Mouse (Mus musculus) embryonic facial prominence, embryonic 13.5 days (tissue): ENCODE results near the gene Adam8. TPM values are rescaled to one million over a fixed set of nuclear protein-coding genes. Genes with fewer than 3 reads are reported as not detected.

Experiments
- ATAC-seq: fragments of 200-750 bp; cut with Nextera tagmentation; 2 replicates; pipeline ENCODE4 v1.8.0; 2017; ENCODE audit warnings: low read depth; ENCODE audit not compliant: insufficient number of reproducible peaks, insufficient read depth, low FRiP score, low TSS enrichment
- H3K27ac ChIP-seq: fragments of 300-500 bp; sonication (generic); 2 replicates; pipeline ENCODE4 v1.5.1; 2015; ENCODE audit warnings: moderate library complexity, mild to moderate bottlenecking, inconsistent platforms
- H3K27me3 ChIP-seq: fragments of 300-500 bp; sonication (generic); 2 replicates; pipeline ENCODE4 v1.6.1; 2015; ENCODE audit warnings: mild to moderate bottlenecking, inconsistent platforms
- H3K36me3 ChIP-seq: fragments of 300-500 bp; sonication (generic); 2 replicates; pipeline ENCODE4 v1.6.1; 2015; ENCODE audit warnings: mild to moderate bottlenecking, inconsistent platforms
- H3K4me1 ChIP-seq: fragments of 300-500 bp; sonication (generic); 2 replicates; pipeline ENCODE4 v1.6.1; 2015; ENCODE audit warnings: inconsistent platforms
- H3K4me2 ChIP-seq: fragments of 300-500 bp; sonication (generic); 2 replicates; pipeline ENCODE4 v1.6.1; 2015; ENCODE audit warnings: moderate library complexity, mild to moderate bottlenecking, inconsistent platforms
- H3K4me3 ChIP-seq: fragments of 300-500 bp; sonication (generic); 2 replicates; pipeline ENCODE4 v1.5.1; 2015; ENCODE audit warnings: mild to moderate bottlenecking, inconsistent platforms
- H3K9ac ChIP-seq: fragments of 300-500 bp; sonication (generic); 2 replicates; pipeline ENCODE4 v1.6.1; 2015; ENCODE audit warnings: mild to moderate bottlenecking, inconsistent platforms
- H3K9me3 ChIP-seq: fragments of 300-500 bp; sonication (generic); 2 replicates; pipeline ENCODE4 v1.6.1; 2016; ENCODE audit warnings: inconsistent platforms
- WGBS: fragments of 180-500 bp; shearing (Covaris S2); methylation state at CpG from one replicate; pipeline ENCODE4 v1.1.7; 2015; ENCODE audit warnings: mixed read lengths; 5-methylcytosine and 5-hydroxymethylcytosine counted together
- polyA plus RNA-seq: library from polyadenylated mRNA; unstranded; fragments of >200 nt; fragmentation: Nextera tagmentation; extraction: Ambion mirVana; gene quantifications from 2 replicates; pipeline ENCODE4 v1.2.1, GENCODE M21; 2015

Adam8 gene
- polyA plus RNA-seq, 1 experiment from 2014 or later: 2.4 TPM

- peak; percentile 88 for ATAC-seq
- H3K4me3 ChIP-seq: peak within 1 kb of the TSS; percentile 57
- peaks cover 12% of the 10 kb centered on the region for H3K4me1 ChIP-seq
- H3K9me3 ChIP-seq: no peaks in the 10 kb centered on the region
- no peak within 1 kb of the TSS for H3K27ac ChIP-seq
- peak within 1 kb of the TSS; percentile 84 for H3K4me2 ChIP-seq
- H3K27me3 ChIP-seq: no peaks in the 10 kb centered on the region
- 0 out of 2 replicates have a peak, but pooled peaks cover under 1% of the 10 kb centered on the region for H3K36me3 ChIP-seq
- peak within 1 kb of the TSS; percentile 72 for H3K9ac ChIP-seq
- WGBS: 5% methylated on average over 32 of the region's 32 CpGs
Observed at GRCm38 (mm10) chr7:139978278-139978892, 14.0 kb downstream of the Adam8 start, which contains the start of gene 6430531B16Rik. TSS of gene 6430531B16Rik (minus strand) at chr7:139978755.

DNA sequence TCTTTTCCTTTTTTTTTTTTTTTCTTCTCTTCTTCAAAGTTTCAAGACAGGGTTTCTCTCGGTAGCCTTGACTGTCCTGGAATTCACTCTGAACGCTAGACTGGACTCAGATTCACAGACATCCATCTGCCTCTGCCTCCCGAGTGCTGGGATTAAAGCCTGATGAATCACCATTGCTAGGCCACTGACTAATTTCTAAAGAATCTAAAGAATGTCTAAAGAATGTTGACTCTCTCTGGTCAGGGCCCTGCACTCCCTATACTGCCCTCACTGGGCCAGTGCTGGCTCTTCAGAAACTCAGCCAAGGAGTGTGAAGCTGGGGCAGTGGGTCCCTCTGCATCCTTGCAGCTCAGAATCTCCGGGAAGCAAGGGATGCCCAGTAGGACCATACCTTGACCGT is 16.9 kb downstream of the Adam8 start:
- ATAC-seq: no peak
- WGBS: 53% methylated on average over 5 of the region's 5 CpGs

GRCm38 (mm10) chr7:139974307-139974706 is 18.1 kb downstream of the Adam8 start:
- Histone ChIP-seq H3K36me3 (no peaks in the 10 kb centered on the region), H3K27me3 (no peaks in the 10 kb centered on the region), H3K9ac (no peak overlapping the region), H3K4me3 (no peak overlapping the region), H3K4me1 (peaks cover 20% of the 10 kb centered on the region), H3K9me3 (no peaks in the 10 kb centered on the region), H3K27ac (no peak overlapping the region), H3K4me2 (no peak overlapping the region)
- no peak for ATAC-seq
- WGBS: 88% methylated on average over 10 of the region's 10 CpGs

More for the DNA sequence above, 16.9 kb downstream of the Adam8 start:
- H3K27me3 ChIP-seq: no peaks in the 10 kb centered on the region
- no peak overlapping the region for H3K4me3 ChIP-seq
- no peak overlapping the region for H3K27ac ChIP-seq
- H3K36me3 ChIP-seq: no peaks in the 10 kb centered on the region
- H3K4me1 ChIP-seq: peaks cover 12% of the 10 kb centered on the region
- no peak overlapping the region for H3K9ac ChIP-seq
- H3K4me2 ChIP-seq: no peak overlapping the region
- no peaks in the 10 kb centered on the region for H3K9me3 ChIP-seq

GRCm38 (mm10) chr7:139972923-139973331 is 19.4 kb downstream of the Adam8 start:
- no peaks in the 10 kb centered on the region for H3K27me3 ChIP-seq
- ATAC-seq: no peak
- H3K9ac ChIP-seq: no peak overlapping the region
- H3K9me3 ChIP-seq: no peaks in the 10 kb centered on the region
- H3K27ac ChIP-seq: no peak overlapping the region
- H3K36me3 ChIP-seq: no peaks in the 10 kb centered on the region
- no peak overlapping the region for H3K4me3 ChIP-seq
- peaks cover 10% of the 10 kb centered on the region for H3K4me1 ChIP-seq
- no peak overlapping the region for H3K4me2 ChIP-seq

DNA sequence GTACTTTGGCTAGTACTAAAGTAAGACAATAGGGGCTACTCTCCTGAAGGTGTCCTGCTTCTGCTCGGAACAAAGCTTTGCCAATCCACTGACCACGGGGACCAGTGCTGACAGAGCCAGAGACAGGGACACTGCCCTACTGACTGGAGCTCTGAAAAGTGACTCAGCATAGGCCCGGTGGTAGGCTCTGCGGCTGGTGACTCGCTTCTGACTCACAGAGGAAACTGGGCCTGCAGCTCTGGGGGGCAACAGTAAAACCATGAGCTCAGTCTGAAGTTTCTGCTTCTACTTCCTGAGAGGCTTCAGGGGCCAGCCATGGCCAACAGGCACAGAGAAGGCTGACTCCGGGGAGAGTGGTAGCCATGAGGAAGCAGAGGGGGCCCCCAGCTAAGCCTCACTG is 20.9 kb downstream of the Adam8 start:
- no peak for ATAC-seq
- no peak overlapping the region for H3K27ac ChIP-seq
- 72% methylated on average over 6 of the region's 6 CpGs for WGBS
- no peaks in the 10 kb centered on the region for H3K27me3 ChIP-seq
- no peak overlapping the region for H3K4me2 ChIP-seq
- no peak overlapping the region for H3K4me3 ChIP-seq
- H3K9me3 ChIP-seq: no peaks in the 10 kb centered on the region
- no peaks in the 10 kb centered on the region for H3K36me3 ChIP-seq
- no peak overlapping the region for H3K9ac ChIP-seq
- peaks cover 9% of the 10 kb centered on the region for H3K4me1 ChIP-seq

DNA sequence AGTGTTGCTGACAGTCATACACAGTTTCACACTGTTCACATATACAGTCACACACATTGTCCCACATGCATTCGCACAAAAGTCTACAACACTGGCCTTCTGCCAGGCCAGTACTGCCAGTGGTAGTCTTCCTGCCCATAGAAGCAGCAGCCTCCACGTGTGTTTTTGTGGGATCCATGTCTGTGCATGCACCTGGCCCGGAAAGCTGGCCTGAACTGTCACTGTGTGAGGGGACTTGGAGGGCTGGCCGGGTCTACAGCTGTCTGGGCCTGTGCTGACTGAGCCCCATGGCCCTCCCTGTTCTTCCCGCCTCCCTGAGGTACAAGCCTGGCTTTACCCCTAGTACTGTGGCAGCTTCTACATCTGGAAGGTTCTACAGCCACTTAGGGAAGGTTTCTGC is 21.4 kb downstream of the Adam8 start:
- Histone ChIP-seq H3K4me2 (no peak overlapping the region), H3K36me3 (no peaks in the 10 kb centered on the region), H3K4me1 (peaks cover 9% of the 10 kb centered on the region), H3K9ac (no peak overlapping the region), H3K4me3 (no peak overlapping the region), H3K27me3 (no peaks in the 10 kb centered on the region), H3K9me3 (no peaks in the 10 kb centered on the region), H3K27ac (no peak overlapping the region)
- WGBS: 72% methylated on average over 5 of the region's 5 CpGs
- no peak for ATAC-seq

- no peak overlapping the region for H3K9ac ChIP-seq
- H3K27ac ChIP-seq: 0 out of 2 replicates have a peak overlapping the region, but pooled peaks have one; percentile 41
- no peaks in the 10 kb centered on the region for H3K9me3 ChIP-seq
- H3K4me3 ChIP-seq: no peak overlapping the region
- H3K27me3 ChIP-seq: no peaks in the 10 kb centered on the region
- no peaks in the 10 kb centered on the region for H3K36me3 ChIP-seq
- ATAC-seq: 0 out of 2 replicates have a peak, but pooled peaks have one; percentile 13
- peaks cover 9% of the 10 kb centered on the region for H3K4me1 ChIP-seq
- 69% methylated on average over 10 of the region's 10 CpGs for WGBS
- no peak overlapping the region for H3K4me2 ChIP-seq
Observed at GRCm38 (mm10) chr7:139970216-139970919, 22.0 kb downstream of the Adam8 start.

- ATAC-seq: no peak
- peak overlapping the region; percentile 27; the same call in 1 of the 2 replicates for H3K4me2 ChIP-seq
- H3K4me1 ChIP-seq: peaks cover 9% of the 10 kb centered on the region
- H3K9me3 ChIP-seq: no peaks in the 10 kb centered on the region
- no peak overlapping the region for H3K4me3 ChIP-seq
- H3K27ac ChIP-seq: 0 out of 2 replicates have a peak overlapping the region, but pooled peaks have one; percentile 41
- no peaks in the 10 kb centered on the region for H3K36me3 ChIP-seq
- 12% methylated on average over 9 of the region's 10 CpGs for WGBS
- no peaks in the 10 kb centered on the region for H3K27me3 ChIP-seq
- no peak overlapping the region for H3K9ac ChIP-seq
Observed at GRCm38 (mm10) chr7:139969348-139970130, 22.8 kb downstream of the Adam8 start.

- no peak overlapping the region for H3K4me2 ChIP-seq
- no peaks in the 10 kb centered on the region for H3K36me3 ChIP-seq
- 37% methylated on average over 5 of the region's 5 CpGs for WGBS
- no peaks in the 10 kb centered on the region for H3K27me3 ChIP-seq
- no peak overlapping the region for H3K27ac ChIP-seq
- no peak for ATAC-seq
- H3K9me3 ChIP-seq: no peaks in the 10 kb centered on the region
- H3K4me3 ChIP-seq: no peak overlapping the region
- no peak overlapping the region for H3K9ac ChIP-seq
- H3K4me1 ChIP-seq: peaks cover 9% of the 10 kb centered on the region
Observed at GRCm38 (mm10) chr7:139968428-139968827, 23.9 kb downstream of the Adam8 start.

DNA sequence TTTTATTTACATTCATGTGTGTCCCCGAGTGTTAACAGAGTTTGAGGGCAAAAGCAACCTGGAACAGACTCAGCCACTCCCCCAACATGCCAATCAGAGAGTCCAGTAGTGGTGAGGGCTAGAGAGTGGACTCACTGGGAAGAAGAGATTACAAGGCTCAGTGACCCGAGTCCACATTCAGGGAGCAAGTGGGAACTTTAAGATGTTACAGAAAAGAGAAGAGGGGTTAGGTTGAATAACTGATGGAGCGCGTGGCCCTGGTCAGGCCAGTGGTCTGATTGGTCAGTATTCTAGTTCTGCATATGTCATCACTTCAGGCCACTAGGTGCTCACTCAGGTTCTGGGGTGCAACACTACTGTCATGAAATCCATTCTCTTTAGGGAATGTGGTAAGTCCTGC is 25.2 kb downstream of the Adam8 start:
- Histone ChIP-seq H3K9me3 (no peaks in the 10 kb centered on the region), H3K4me1 (peaks cover 9% of the 10 kb centered on the region), H3K27ac (no peak overlapping the region), H3K9ac (no peak overlapping the region), H3K4me2 (no peak overlapping the region), H3K36me3 (no peaks in the 10 kb centered on the region), H3K4me3 (no peak overlapping the region), H3K27me3 (no peaks in the 10 kb centered on the region)
- 13% methylated on average over 4 of the region's 4 CpGs for WGBS
- no peak for ATAC-seq

DNA sequence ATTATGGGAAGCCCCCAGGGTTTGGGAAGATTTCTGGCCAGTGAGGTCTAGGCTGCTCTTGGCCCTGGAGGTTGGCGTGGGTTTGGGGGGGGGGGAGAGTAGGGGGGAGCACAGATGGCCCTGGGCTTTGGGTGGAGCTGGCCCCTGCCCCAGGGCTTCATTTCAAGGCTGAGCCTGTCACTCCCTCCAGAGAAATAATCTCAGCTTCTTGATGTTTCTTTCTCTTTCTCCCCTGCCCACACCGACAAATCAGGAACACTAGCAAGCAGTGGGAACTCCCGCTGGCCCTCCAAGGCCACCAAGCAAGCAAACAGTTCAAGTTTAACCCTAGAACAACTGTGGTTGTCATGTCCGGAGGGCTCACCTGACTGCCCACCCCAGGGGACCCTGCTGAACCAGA is 28.5 kb downstream of the Adam8 start:
- Histone ChIP-seq H3K27ac (no peak overlapping the region), H3K4me2 (no peak overlapping the region), H3K9me3 (no peaks in the 10 kb centered on the region), H3K36me3 (no peaks in the 10 kb centered on the region), H3K9ac (no peak overlapping the region), H3K4me1 (no peaks in the 10 kb centered on the region), H3K27me3 (peaks cover 3% of the 10 kb centered on the region; the same call in 1 of the 2 replicates), H3K4me3 (no peak overlapping the region)
- ATAC-seq: no peak
- 57% methylated on average over 4 of the region's 4 CpGs for WGBS
